Mouse (Mus musculus) intestine, embryonic 14.5 days (tissue): ENCODE data around the gene Fcrlb. TPM values are rescaled to one million over a fixed set of nuclear protein-coding genes. Genes with fewer than 3 reads are reported as not detected.

Experiments
- ATAC-seq: fragments of 200-750 bp; cut with Nextera tagmentation; replicated peaks from 2 replicates; pipeline ENCODE4 v1.8.0; 2017; ENCODE audit warnings: low read depth, moderate number of reproducible peaks, moderate TSS enrichment, moderate library complexity; ENCODE audit not compliant: low FRiP score, low TSS enrichment
- DNase-seq: peaks from one replicate; pipeline ENCODE4 v3.0.0-alpha.2; 2018; ENCODE audit warnings: low spot score
- H3K27ac ChIP-seq: fragments of 300-500 bp; sonication (generic); 2 replicates; pipeline ENCODE4 v1.5.1; 2014; ENCODE audit warnings: low read depth, mild to moderate bottlenecking, control low read depth
- H3K27me3 ChIP-seq: fragments of 300-500 bp; sonication (generic); replicated peaks from 2 replicates; pipeline ENCODE4 v1.6.1; 2014; ENCODE audit warnings: low read length, control low read depth; ENCODE audit not compliant: control insufficient read depth, insufficient read depth
- H3K36me3 ChIP-seq: fragments of 300-500 bp; sonication (generic); 2 replicates; pipeline ENCODE4 v1.6.1; 2014; ENCODE audit warnings: low read length, control low read depth; ENCODE audit not compliant: control insufficient read depth, insufficient read depth
- H3K4me1 ChIP-seq: fragments of 300-500 bp; sonication (generic); replicated peaks from 2 replicates; pipeline ENCODE4 v1.6.1; 2014; ENCODE audit warnings: low read length, control low read depth, mixed read lengths; ENCODE audit not compliant: control insufficient read depth, insufficient read depth
- H3K4me2 ChIP-seq: fragments of 300-500 bp; sonication (generic); 2 replicates; pipeline ENCODE4 v1.6.1; 2014; ENCODE audit warnings: low read length
- H3K4me3 ChIP-seq: fragments of 300-500 bp; sonication (generic); 2 replicates; pipeline ENCODE4 v1.5.1; 2014; ENCODE audit warnings: low read depth, low read length, control low read depth, mixed read lengths
- H3K9ac ChIP-seq: fragments of 300-500 bp; sonication (generic); 2 replicates; pipeline ENCODE4 v1.6.1; 2014; ENCODE audit warnings: mild to moderate bottlenecking, low read length
- H3K9me3 ChIP-seq: fragments of 300-500 bp; sonication (generic); 2 replicates; pipeline ENCODE4 v1.6.1; 2016; ENCODE audit warnings: low read length, control low read depth; ENCODE audit not compliant: control insufficient read depth
- WGBS: fragments of 180-500 bp; shearing (Covaris S2); extraction: QIAGEN DNeasy Blood & Tissue Kit; methylation state at CpG from one replicate; pipeline ENCODE4 v1.1.7; 2014; 5-methylcytosine and 5-hydroxymethylcytosine counted together
- polyA plus RNA-seq: library from polyadenylated mRNA; unstranded; fragments of >200 nt; fragmentation: Nextera tagmentation; extraction: Ambion mirVana; gene quantifications from 2 replicates; pipeline ENCODE4 v1.2.1, GENCODE M21; 2014

The Fcrlb gene
- polyA plus RNA-seq, 1 experiment from 2014 or later, result not detected

DNA sequence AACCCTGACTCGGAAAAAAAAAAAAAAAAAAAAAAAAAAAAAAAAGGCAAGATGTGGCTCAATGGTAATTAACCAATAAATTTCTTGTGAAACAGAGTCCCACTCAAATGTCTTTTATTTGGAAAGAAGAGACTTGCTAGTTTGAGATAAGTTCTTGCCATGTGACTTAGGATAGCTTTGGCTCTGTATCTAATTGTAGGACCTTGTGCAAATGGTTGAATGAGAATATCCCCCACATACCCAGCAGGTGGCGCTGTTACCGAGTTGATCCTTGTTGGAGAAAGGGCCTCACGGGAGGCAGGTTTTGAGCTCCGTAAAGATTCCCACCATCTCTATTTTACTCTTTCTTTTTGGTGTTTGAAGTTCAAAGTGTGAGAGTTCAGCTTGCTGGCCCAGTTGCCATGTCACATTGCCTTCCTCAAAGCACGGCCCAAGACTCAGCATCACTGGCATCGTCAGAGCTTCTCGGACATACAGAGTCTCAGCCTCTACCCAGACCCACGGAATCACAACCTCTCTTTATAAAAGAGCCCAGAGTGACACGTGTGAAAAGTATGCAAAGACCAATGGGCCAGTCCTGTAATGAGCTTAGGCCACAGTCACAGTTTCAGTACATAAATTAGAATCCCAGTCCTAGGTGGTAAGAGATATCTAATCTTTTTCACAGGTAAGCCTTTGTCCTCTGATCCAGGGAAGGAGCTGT, 11.1 kb downstream of the Fcrlb start:
- WGBS, result 30% methylated on average over 10 of the region's 10 CpGs
- no peak overlapping the region for H3K9ac ChIP-seq
- ATAC-seq (peak; percentile 16; the same call in 1 of the 2 replicates), DNase-seq (peak; percentile 96)
- 0 out of 2 replicates have a peak overlapping the region, but pooled peaks have one; percentile 8 for H3K4me2 ChIP-seq
- no peak overlapping the region for H3K27ac ChIP-seq
- no peaks in the 10 kb centered on the region for H3K9me3 ChIP-seq
- H3K36me3 ChIP-seq, result no peaks in the 10 kb centered on the region
- peaks cover 11% of the 10 kb centered on the region for H3K27me3 ChIP-seq
- H3K4me1 ChIP-seq, result no peaks in the 10 kb centered on the region
- no peak overlapping the region for H3K4me3 ChIP-seq

DNA sequence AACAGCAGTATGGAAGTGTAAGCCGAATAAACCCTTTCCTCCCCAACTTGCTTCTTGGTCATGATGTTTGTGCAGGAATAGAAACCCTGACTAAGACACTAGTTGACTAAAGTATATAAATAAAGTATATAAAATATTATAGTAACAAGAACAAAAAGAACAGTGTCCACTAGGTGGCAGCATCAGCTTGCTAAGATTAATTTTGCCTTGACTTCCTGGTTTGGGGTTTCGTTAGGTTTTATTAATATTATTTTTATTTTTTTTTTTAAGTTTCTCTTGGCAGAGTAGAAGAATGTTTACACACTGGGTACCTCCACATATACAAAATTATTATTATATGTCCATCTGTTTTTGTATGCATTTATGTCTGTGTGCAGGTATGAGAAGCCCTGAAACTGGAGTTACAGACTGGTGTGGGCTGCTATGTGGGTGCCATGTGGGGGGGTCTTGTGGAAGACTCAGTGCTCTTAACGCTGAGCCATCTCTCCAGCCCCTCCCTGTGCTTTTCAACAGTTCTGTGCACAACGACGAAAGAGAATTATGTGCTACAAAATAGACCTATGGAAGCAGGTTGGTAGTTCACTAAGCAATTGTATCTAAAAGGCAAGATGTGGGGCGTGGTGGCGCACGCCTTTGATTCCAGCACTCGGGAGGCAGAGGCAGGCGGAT, 11.8 kb downstream of the Fcrlb start:
- Histone ChIP-seq H3K36me3 (no peaks in the 10 kb centered on the region), H3K27ac (no peak overlapping the region), H3K4me3 (no peak overlapping the region), H3K9ac (no peak overlapping the region), H3K9me3 (no peaks in the 10 kb centered on the region), H3K4me2 (no peak overlapping the region), H3K27me3 (0 out of 2 replicates have a peak, but pooled peaks cover 3% of the 10 kb centered on the region), H3K4me1 (no peaks in the 10 kb centered on the region)
- 34% methylated on average over 10 of the region's 10 CpGs for WGBS
- peak; percentile 68 for DNase-seq
- ATAC-seq, result 0 out of 2 replicates have a peak, but pooled peaks have one; percentile 19

GRCm38 (mm10) chr1:170898413-170899075, 14.2 kb downstream of the Fcrlb start:
- H3K27me3 ChIP-seq, result no peaks in the 10 kb centered on the region
- ATAC-seq, result no peak
- WGBS, result 57% methylated on average over 16 of the region's 16 CpGs

DNA sequence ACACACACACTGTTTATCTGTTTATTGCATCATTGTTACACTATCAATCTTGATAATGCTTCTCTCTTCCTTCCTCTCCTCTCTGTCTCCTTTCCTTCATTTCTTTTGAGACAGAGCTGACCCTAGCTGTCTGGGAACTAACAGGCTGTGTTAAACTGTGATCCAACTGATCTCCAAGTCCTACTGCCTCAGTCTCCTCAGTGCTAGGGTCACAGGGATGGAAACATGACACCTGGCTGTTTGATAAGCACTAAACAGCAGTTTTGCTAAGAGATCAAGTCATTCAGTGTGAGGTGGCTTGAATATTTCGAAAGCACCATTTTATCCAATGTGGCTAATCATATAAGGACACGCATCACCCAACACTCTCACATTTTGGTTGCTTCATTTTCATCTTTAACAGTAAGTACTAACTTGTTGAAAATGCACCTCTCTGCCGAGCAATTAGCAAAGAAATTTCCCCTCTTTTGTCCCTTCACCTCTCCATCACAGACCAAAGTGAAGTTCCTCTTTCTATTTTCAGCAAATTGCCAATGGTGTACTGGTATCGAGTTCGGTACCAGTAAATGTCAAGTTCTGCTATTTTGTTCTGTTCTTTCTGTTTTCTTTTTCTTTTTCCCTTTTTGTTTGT, 16.0 kb downstream of the Fcrlb start:
- WGBS, result 82% methylated on average over 5 of the region's 5 CpGs
- ATAC-seq (no peak), DNase-seq (no peak)
- H3K27ac ChIP-seq, result no peak overlapping the region
- no peaks in the 10 kb centered on the region for H3K9me3 ChIP-seq
- no peaks in the 10 kb centered on the region for H3K36me3 ChIP-seq
- H3K4me3 ChIP-seq, result no peak overlapping the region
- H3K27me3 ChIP-seq, result no peaks in the 10 kb centered on the region
- 0 out of 2 replicates have a peak, but pooled peaks cover 2% of the 10 kb centered on the region for H3K4me1 ChIP-seq
- no peak overlapping the region for H3K4me2 ChIP-seq
- H3K9ac ChIP-seq, result no peak overlapping the region

More at GRCm38 (mm10) chr1:170898413-170899075, 14.2 kb downstream of the Fcrlb start:
- Histone ChIP-seq H3K4me3 (no peak overlapping the region), H3K27ac (no peak overlapping the region), H3K36me3 (no peaks in the 10 kb centered on the region), H3K9ac (no peak overlapping the region), H3K9me3 (no peaks in the 10 kb centered on the region), H3K4me2 (no peak overlapping the region), H3K4me1 (no peaks in the 10 kb centered on the region)
- DNase-seq, result no peak

- no peaks in the 10 kb centered on the region for H3K9me3 ChIP-seq
- WGBS, result 66% methylated on average over 9 of the region's 9 CpGs
- DNase-seq (no peak), ATAC-seq (no peak)
- H3K4me3 ChIP-seq, result no peak overlapping the region
- 0 out of 2 replicates have a peak, but pooled peaks cover 4% of the 10 kb centered on the region for H3K4me1 ChIP-seq
- H3K4me2 ChIP-seq, result no peak overlapping the region
- no peaks in the 10 kb centered on the region for H3K27me3 ChIP-seq
- no peak overlapping the region for H3K27ac ChIP-seq
- H3K36me3 ChIP-seq, result no peaks in the 10 kb centered on the region
- no peak overlapping the region for H3K9ac ChIP-seq
These were observed 17.8 kb downstream of the Fcrlb start for GRCm38 (mm10) chr1:170894603-170895602.

DNA sequence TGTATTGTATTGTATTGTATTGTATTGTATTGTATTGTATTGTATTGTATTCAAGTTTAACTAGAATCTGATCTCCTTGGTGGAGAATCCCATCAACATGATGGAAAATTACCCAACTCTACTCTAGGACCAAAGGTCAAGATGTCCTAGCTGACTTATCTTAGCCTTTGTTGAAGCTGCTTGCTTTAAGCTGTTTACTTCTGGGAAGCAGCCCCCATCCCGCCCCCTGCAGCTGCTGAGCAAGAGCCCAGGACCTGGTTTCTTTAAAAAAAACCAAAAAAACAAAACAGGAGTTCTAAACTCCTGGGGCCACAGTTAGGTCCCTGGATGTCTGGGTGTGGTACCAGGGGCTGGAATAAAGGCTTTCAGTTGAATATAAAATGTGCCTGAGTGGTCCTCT, 20.5 kb downstream of the Fcrlb start:
- Histone ChIP-seq H3K27ac (no peak overlapping the region), H3K36me3 (no peaks in the 10 kb centered on the region), H3K9ac (no peak overlapping the region), H3K4me1 (0 out of 2 replicates have a peak, but pooled peaks cover 4% of the 10 kb centered on the region), H3K27me3 (no peaks in the 10 kb centered on the region), H3K4me3 (no peak overlapping the region), H3K4me2 (no peak overlapping the region), H3K9me3 (no peaks in the 10 kb centered on the region)
- 67% methylated on average over 1 of the region's 1 CpGs for WGBS
- no peak for DNase-seq
- ATAC-seq, result no peak

- no peak overlapping the region for H3K4me3 ChIP-seq
- DNase-seq (no peak), ATAC-seq (no peak)
- H3K36me3 ChIP-seq, result no peaks in the 10 kb centered on the region
- H3K27me3 ChIP-seq, result no peaks in the 10 kb centered on the region
- H3K4me2 ChIP-seq, result no peak overlapping the region
- no peaks in the 10 kb centered on the region for H3K9me3 ChIP-seq
- H3K4me1 ChIP-seq, result 0 out of 2 replicates have a peak, but pooled peaks cover 4% of the 10 kb centered on the region
- H3K9ac ChIP-seq, result no peak overlapping the region
- WGBS, result 35% methylated on average over 2 of the region's 2 CpGs
- peak overlapping the region; percentile 27; the same call in 1 of the 2 replicates for H3K27ac ChIP-seq
These were observed 21.1 kb downstream of the Fcrlb start for GRCm38 (mm10) chr1:170891646-170892045.
